8 mouse cellular contexts compared by ENCODE assay signal in genomic region chr15:64434502-64434901, GRCm38 (mm10).
DNase-seq lines count a peak whose midpoint lies in the region; ATAC-seq lines count a peak whose summit lies in the region.
"Had no signal": no experiment of that assay in that cellular context is flagged by ENCODE, and none has a peak within 500 bp of the region (broad histone marks: within the 10 kb centered on the region; RNA-seq: fewer than 3 reads in every experiment).

No protein-coding gene starts in this region.

- peaks cover 6% of the 10 kb centered on the region; the same call in 1 of the 2 replicates for H3K4me1 ChIP-seq in forebrain, embryonic 14.5 days (ENCODE audit: control insufficient read depth, insufficient read depth, low read length)
- no peaks in the 10 kb centered on the region for H3K4me1 ChIP-seq in intestine, embryonic 16.5 days (ENCODE audit: control insufficient read depth, insufficient read depth, low read length)
- H3K4me1 ChIP-seq: liver, embryonic 13.5 days had no signal

- H3K36me3 ChIP-seq in forebrain, embryonic 14.5 days (ENCODE audit: control insufficient read depth, insufficient read depth, low read length) = no peaks in the 10 kb centered on the region
- H3K36me3 ChIP-seq in intestine, embryonic 16.5 days (ENCODE audit: control insufficient read depth, insufficient read depth, low read length) = no peaks in the 10 kb centered on the region
- H3K36me3 ChIP-seq: liver, embryonic 13.5 days had no signal

- no peak overlapping the region for H3K27ac ChIP-seq in forebrain, embryonic 14.5 days (ENCODE audit: low read depth, low read length)
- no peak overlapping the region for H3K27ac ChIP-seq in intestine, embryonic 16.5 days (ENCODE audit: low read length)
- H3K27ac ChIP-seq: liver, embryonic 13.5 days had no signal

- no peak overlapping the region for H3K4me3 ChIP-seq in forebrain, embryonic 14.5 days (ENCODE audit: low read depth, low read length)
- no peak overlapping the region for H3K4me3 ChIP-seq in intestine, embryonic 16.5 days (ENCODE audit: low read length)
- H3K4me3 ChIP-seq: liver, embryonic 13.5 days had no signal

- no peaks in the 10 kb centered on the region for H3K27me3 ChIP-seq in forebrain, embryonic 14.5 days (replicated peaks; ENCODE audit: control insufficient read depth, insufficient read depth, low read length)
- H3K27me3 ChIP-seq in intestine, embryonic 16.5 days (replicated peaks; ENCODE audit: control insufficient read depth, insufficient read depth, low read length) = no peaks in the 10 kb centered on the region
- H3K27me3 ChIP-seq: liver, embryonic 13.5 days had no signal

- H3K9ac ChIP-seq in forebrain, embryonic 14.5 days (ENCODE audit: low read length) = no peak overlapping the region
- no peak overlapping the region for H3K9ac ChIP-seq in intestine, embryonic 16.5 days (ENCODE audit: low read depth, low read length)
- H3K9ac ChIP-seq: liver, embryonic 13.5 days had no signal

- WGBS in forebrain, embryonic 14.5 days = 0% methylated on average over 3 of the region's 3 CpGs
- 2% methylated on average over 3 of the region's 3 CpGs for WGBS in intestine, embryonic 16.5 days

- peak; percentile 87 for ATAC-seq in forebrain, embryonic 14.5 days
- ATAC-seq in intestine, embryonic 16.5 days = no peak

- H3K9me3 ChIP-seq in forebrain, embryonic 14.5 days (replicated peaks; ENCODE audit: control insufficient read depth, low read length) = no peaks in the 10 kb centered on the region
- no peaks in the 10 kb centered on the region for H3K9me3 ChIP-seq in intestine, embryonic 16.5 days (ENCODE audit: control insufficient read depth, low read length)
- H3K9me3 ChIP-seq: liver, embryonic 13.5 days had no signal

- DNase-seq in ovary, postnatal 36 days (ENCODE audit: low spot score) = peak; percentile 5
- DNase-seq in ovary, postnatal 14 days (ENCODE audit: low spot score) = no peak
- DNase-seq in forebrain, embryonic 14.5 days (ENCODE audit: low spot score) = peak; percentile 64
- DNase-seq in layer of hippocampus, postnatal 14 days (ENCODE audit: low spot score in 2 of 2) = peak; percentile 28 to 60
- peak; percentile 70 to 77 for DNase-seq in right cerebral cortex, adult 2 months (ENCODE audit: low spot score in 2 of 2)
- no peak for DNase-seq in thymus, adult 18-20 months
- DNase-seq: liver, embryonic 13.5 days had no signal

- no peak overlapping the region for H3K4me2 ChIP-seq in forebrain, embryonic 14.5 days (ENCODE audit: low read length)
- no peak overlapping the region for H3K4me2 ChIP-seq in intestine, embryonic 16.5 days (ENCODE audit: low read depth, low read length)
- H3K4me2 ChIP-seq: liver, embryonic 13.5 days had no signal

Comparison
In these comparisons a context has a peak if more than half of its experiments do, and no peak if none do; other contexts are left out.
1. DNase-seq: peak in ovary, postnatal 36 days (single experiment), forebrain, embryonic 14.5 days (single experiment), layer of hippocampus, postnatal 14 days (2 of 2) and right cerebral cortex, adult 2 months (2 of 2); none in ovary, postnatal 14 days (single experiment) and thymus, adult 18-20 months (0 of 2).